Mouse (Mus musculus) kidney, adult 2 months (tissue): ENCODE data around the gene Rad51b.

ENCODE experiments used
- CTCF ChIP-seq: fragments of 200-500 bp; conservative IDR thresholded peaks from 2 replicates; pipeline ENCODE4 v1.5.1; 2011; ENCODE audit warnings: low read depth, mild to moderate bottlenecking, control low read depth, low read length, moderate library complexity, mixed read lengths; ENCODE audit not compliant: insufficient read depth, insufficient read length
- POLR2A ChIP-seq: fragments of 200-500 bp; IDR thresholded peaks from one replicate; pipeline ENCODE4 v1.6.1; 2011; ENCODE audit warnings: low read depth, low read length, control low read depth

DNA sequence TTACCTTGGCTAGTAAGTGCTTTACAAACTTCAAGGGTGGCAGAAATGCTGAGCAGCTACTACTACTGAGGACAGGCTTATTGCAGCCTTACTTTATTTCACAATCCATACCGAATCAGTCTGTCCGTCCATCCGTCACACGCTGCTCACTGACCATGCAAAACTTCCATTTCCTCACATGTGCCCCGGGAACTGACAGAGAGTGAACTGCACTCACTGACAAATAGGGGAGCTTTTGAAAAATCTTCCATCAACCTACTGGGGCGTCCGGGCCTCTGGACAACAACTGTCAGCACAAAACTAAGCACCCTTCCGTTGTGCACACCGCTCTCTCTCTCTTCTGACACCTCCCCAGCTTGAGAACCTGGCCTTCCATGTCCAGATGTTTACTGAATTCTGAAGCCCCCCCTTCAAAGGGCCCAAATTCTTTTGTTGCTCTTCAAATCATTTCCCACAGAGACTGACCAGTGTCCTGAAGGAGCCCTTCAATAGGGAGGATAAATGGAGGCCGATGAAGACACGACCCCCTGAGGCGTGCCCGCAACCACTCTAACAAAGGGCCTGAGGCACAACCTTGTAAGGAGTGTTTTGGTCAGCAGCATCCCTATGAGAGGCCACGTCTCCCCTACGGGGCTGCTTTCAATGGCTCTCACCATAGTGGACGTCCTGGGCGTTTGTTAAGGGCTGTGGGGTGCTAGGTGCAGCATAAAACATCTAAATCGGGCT, 515.9 kb downstream of the Rad51b start:
- no peak for TF ChIP-seq CTCF
- no peak for TF ChIP-seq POLR2A
